Mouse (Mus musculus): ENCODE results near the gene Pi4ka.

Gene Pi4ka

DNA sequence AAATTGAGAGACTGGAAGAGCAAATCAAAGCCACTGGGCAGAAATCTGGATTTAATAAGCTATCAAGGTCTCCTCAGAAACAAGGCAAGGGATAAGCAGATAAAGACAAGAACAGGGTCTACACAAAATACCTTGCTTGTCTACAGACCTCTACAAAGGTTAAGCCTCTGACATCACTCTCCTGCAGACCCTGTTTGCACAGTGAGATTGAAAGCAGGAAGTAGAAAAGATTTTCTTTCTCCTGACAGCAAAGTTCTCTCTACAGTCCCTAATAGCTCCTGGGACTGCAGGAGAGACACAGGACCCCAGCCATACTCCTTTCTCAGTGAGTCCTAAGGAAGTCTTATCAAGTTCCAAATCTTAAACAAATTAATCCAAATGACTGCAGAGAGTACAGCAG is 71.5 kb downstream of the Pi4ka start:
- DNase-seq (ENCODE audit: low spot score) = no peak

- DNase-seq (ENCODE audit: low spot score) = no peak
These were observed 74.3 kb downstream of the Pi4ka start for GRCm38 (mm10) chr16:17331855-17332254.

GRCm38 (mm10) chr16:17331116-17331515 is 75.0 kb downstream of the Pi4ka start, which contains the start of gene Serpind1:
Gene Serpind1 (plus strand): TSS chr16:17331371.
- no peak for DNase-seq (ENCODE audit: low spot score)

DNA sequence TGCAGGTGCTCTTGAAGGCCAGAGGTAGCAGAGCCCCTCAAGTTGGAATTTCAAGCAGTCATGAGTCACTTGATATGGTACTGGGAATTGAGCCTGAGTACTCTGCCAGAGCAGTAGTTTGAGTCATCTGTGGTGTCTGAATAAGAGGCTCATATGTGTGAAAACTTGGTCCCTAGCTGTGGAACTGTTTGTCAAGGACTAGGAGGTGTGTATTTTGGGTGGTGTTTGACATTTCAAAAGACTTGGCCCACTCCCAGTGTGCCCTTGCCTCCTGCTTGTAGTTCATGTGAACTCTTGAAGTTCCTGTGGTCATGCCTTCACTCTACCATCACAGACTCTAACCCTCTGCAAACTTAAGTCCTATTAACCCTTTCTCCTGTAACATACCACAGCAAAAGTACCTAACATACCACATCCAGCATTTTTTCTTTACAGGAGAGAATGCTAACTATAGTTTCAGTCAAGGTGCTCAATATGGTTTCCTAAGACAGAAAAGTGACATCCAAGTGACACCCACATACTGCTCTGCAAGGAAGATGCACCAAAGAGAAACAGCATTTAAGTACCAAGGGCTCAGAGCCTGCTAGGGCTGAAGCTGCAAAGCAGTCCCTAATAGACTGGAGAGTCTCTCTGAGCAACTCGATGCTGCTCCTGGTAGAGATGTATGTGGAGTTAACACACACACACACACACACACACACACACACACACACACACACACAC is 76.1 kb downstream of the Pi4ka start:
- no peak for DNase-seq (ENCODE audit: low spot score)

- no peak for DNase-seq (ENCODE audit: low spot score)
These were observed 80.0 kb downstream of the Pi4ka start for GRCm38 (mm10) chr16:17326064-17326463.

DNA sequence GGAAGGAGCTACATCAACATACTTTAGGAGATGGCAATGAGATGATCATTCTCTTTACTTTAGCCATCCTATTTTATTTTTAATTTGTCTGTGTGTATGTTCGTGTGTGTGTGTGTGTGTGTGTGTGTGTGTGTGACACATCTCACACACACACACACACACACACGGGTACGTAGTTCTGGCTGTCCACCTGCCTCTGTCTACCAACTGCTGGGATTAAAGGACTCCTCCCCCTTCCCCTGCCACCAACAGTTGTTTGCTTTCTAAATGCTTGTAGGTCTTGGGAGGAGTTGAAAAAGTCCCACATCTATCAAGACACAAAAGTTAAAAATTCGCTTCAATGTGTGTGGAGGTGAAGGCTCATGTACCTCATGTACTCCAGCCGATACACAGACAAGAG is 81.4 kb downstream of the Pi4ka start:
- DNase-seq (ENCODE audit: low spot score) = no peak

GRCm38 (mm10) chr16:17321481-17321880 is 84.6 kb downstream of the Pi4ka start:
- no peak for DNase-seq (ENCODE audit: low spot score)

DNA sequence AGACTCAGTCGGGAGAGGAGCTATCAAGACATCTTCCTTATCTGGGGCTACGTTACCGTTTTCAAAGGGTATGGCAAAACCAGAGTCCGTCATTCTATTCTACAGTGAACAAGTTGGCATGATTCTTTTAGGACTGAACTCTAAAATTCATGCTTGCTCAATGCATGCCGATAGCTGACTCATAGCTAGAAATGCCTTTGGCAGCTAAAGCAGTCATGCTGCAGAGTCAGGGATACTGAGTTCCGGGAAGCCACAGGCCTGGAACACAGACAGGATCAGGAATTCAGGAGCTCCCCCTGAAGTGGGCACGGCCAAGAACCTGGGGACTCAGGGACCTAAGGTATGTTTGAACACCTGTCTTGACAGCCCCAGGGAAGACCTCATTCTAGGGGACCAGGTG is 89.6 kb downstream of the Pi4ka start:
- no peak for DNase-seq (ENCODE audit: low spot score)

- DNase-seq (ENCODE audit: low spot score) = no peak
These were observed 93.6 kb downstream of the Pi4ka start for GRCm38 (mm10) chr16:17312531-17312930.

DNA sequence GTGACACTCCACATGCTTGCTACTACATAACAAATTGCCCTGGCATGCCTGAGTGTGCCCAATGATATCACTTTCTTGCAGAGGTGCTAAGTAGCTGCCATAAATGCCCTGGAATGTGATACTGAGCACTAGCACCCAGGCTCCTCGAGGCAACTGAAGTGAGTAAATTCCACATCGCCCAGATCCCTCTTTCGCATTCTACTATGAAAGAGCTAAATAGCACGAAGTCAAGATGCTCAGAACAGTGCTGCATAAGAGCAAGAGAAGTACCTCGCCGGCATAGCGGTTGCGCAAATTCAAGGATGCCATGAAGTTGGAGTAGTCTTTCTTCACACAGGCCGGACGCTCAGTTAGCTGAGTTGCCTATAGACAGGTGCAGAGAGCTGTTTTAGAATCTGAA is 97.1 kb downstream of the Pi4ka start:
- DNase-seq (ENCODE audit: low spot score) = no peak

DNA sequence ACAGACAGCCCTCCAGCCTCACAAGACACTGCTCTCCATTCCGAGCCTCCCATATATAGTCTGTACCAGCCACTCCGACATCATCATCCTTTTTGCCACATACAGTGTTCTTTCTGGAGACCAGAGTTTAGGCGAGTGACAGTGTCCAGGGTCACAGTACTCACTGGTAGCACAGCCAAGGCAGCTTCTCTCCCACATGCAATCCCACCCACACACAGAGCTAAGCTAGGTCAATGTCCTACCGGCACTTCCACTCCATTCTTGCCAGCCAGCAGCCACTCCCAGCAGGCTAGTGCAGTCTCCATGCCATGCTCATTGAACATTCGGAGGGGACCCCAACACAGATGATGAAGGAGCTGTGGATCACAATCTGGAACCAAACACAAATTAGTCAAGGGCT is 98.7 kb downstream of the Pi4ka start:
- DNase-seq (ENCODE audit: low spot score) = no peak

- DNase-seq (ENCODE audit: low spot score) = no peak
These were observed 102.4 kb downstream of the Pi4ka start for GRCm38 (mm10) chr16:17303521-17304245.

DNA sequence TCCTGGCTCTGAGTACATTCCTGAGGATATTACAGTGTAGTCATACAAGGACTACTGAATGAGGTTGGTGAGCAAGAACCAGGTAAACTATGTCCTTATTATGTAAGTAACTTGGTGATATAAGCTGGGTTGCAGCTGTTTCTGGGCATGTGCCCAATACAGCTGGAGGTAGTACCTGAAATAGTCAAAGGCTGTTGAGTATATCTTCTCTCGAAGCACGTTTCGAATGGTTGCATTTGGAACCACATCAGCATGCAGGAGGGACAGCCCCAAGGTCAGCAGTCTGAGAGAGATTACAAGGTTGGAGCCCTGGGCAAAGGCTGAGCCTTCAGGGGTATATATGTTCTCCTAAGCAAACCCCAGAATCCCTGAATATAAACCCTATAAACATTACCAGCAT is 105.3 kb downstream of the Pi4ka start:
- DNase-seq (ENCODE audit: low spot score) = no peak

- peak; percentile 88 for DNase-seq (ENCODE audit: low spot score)
These were observed 113.4 kb downstream of the Pi4ka start for GRCm38 (mm10) chr16:17292751-17293150.

GRCm38 (mm10) chr16:17291016-17291415 is 115.1 kb downstream of the Pi4ka start:
- DNase-seq (ENCODE audit: low spot score) = no peak

GRCm38 (mm10) chr16:17287103-17287502 is 119.0 kb downstream of the Pi4ka start:
- DNase-seq (ENCODE audit: low spot score) = no peak

DNA sequence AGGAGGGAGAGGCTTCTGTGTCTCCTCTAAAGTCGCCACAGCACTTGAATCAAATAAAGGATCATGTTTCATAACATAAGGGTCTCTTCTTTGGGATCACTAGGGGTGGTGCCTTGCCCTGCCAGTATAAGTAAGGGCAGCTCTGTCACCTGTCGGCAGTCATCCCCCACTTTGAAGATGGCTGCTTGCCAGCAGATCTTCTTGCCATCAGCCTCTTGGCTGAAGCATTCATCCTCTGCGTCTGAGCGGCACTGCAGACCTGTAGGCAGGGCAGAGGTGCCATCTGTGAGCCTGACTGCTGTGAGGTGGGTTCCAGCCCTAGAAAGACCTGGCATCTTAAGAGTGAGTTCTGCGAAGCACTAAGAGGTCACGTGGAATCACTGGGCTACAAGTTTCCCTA is 123.0 kb downstream of the Pi4ka start:
- DNase-seq (ENCODE audit: low spot score) = no peak

GRCm38 (mm10) chr16:17280471-17280870 is 125.6 kb downstream of the Pi4ka start:
- no peak for DNase-seq (ENCODE audit: low spot score)

GRCm38 (mm10) chr16:17277342-17278211 is 128.5 kb downstream of the Pi4ka start:
- DNase-seq (ENCODE audit: low spot score) = peak; percentile 53

DNA sequence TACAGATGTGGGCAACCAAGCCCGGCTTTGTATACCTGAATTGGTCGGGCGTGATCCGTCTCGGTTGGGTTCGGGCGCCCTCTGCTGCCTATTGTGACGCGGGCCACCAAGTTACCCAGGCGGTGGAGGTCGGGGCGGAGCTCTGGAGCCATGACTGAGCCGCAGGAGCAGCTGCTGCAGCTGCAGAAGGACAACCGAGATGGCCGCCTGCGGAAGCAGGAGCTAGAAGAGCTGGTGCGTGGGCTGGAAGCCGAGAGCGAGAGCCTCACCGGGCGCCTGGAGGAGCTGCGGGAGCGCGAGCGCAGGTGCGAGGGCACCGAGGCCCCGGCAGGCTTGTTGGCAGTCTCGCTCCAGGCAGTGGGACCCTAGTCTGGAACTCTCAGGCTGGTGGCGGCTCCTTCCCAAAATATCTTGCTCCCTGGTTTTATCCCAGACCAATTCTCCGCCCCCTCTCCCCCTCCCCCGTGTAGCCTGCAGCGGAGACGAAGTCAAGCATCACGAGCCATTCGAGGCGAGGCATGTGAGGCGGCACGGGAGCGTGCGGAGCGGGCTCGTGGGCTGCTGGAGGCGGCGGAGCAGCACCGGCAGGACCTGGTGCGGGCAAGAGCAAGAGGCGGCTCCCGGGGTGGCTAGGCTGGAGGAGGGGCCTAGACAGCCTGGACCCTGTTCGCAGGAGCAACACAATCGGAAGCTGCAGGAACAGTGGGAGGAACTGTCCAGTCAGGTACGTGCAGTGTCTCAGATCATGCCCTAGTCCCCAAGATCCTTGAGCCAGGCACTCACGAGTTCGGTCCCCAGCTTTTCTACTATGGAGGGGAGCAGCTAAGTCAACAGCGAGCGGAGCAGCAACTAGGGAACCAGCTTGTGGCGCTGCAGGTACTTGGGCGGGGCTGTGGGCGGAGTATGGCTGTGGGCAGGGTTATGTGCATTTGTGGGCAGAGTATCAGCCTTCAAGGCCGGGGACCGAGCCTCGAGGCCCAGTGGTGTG is 129.7 kb downstream of the Pi4ka start:
- DNase-seq (ENCODE audit: low spot score) = peak; percentile 96

DNA sequence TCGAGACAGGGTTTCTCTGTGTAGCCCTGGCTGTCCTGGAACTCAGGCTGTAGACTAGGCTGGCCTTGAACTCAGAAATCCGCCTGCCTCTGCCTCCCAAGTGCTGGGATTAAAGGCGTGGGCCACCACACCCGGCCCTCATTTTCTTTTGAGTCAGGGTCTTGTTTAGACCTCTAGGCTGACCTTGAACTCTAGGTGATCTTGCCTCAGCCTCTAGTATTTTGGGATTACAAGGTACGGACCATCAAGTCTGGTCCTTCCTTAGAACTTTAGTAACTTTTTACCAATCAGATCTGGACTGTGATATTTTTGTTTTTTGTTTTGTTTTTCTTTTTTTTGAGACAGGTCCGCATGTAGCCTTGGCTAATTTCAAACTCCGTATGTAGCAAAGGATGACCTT is 130.4 kb downstream of the Pi4ka start, which contains the start of gene Tmem191c:
Gene Tmem191c, plus strand, starts transcription at position 357 of the 400 bp plus-strand sequence.
- DNase-seq (ENCODE audit: low spot score) = no peak
